Mouse (Mus musculus) monocyte, adult 59 days (primary cell): ENCODE measurements around the gene Otud6a. TPM values are rescaled to one million over a fixed set of nuclear protein-coding genes. Genes with fewer than 3 reads are reported as not detected.

Experiments used
- total RNA-seq, 2 experiments: library from RNA; stranded (reverse); gene quantifications; one replicate each; pipeline ENCODE4 v1.2.4; 2023

The Otud6a gene
- not detected for total RNA-seq

GRCm38 (mm10) chrX:100428693-100429092, at the start of gene Otud6a:
Gene Otud6a (plus strand): TSS chrX:100429013.

DNA sequence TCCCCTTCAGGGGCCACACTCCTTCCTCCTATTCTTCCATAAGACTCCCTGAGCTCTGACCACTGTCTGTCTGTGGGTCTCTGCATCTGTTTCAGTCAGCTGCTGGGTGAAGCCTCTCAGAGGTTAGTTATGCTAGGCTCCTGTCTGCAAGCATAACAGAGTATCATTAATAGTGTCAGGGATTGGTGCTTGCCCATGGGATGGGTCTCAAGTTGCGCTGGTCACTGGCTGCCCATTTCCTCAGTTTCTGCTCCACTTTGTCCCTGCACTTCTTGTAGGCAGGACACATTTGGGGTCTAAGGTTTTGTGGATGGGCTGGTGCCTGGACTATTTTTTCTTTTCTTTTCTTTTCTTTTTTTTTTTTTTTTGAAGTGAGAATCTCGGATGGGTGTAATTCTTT, 13.8 kb downstream of the Otud6a start, which contains the start of gene Awat2:
Gene Awat2 (minus strand): TSS at position 101 of the 400 bp plus-strand sequence.

Other genes starting within 250 kb of the Otud6a start
- gene Awat2, start 13.7 kb downstream of the Otud6a start, total RNA-seq = not detected
- gene Igbp1, start 65.3 kb downstream of the Otud6a start, total RNA-seq = 10 to 100 TPM; 65.7 to 67.3 TPM
- gene Dgat2l6, start 95.8 kb downstream of the Otud6a start, total RNA-seq = not detected
- not detected for gene Awat1, start 143.2 kb downstream of the Otud6a start, total RNA-seq
- gene P2ry4, start 165.9 kb downstream of the Otud6a start, total RNA-seq = not detected
- not detected for gene Arr3, start 176.5 kb downstream of the Otud6a start, total RNA-seq
- gene Kif4, start 196.7 kb downstream of the Otud6a start, total RNA-seq = under 1 TPM; 0.33 to 0.50 TPM
- gene Pdzd11, start 197.6 kb downstream of the Otud6a start, total RNA-seq = 10 to 100 TPM; 18.6 to 18.8 TPM